Mouse (Mus musculus): ENCODE measurements at regions not wholly inside any gene's neighbourhood (a gene's known extent, or its start where the extent isn't known, plus 50 kb on each side); places are given as distances from the start of the nearest gene placed in this dataset.

DNA sequence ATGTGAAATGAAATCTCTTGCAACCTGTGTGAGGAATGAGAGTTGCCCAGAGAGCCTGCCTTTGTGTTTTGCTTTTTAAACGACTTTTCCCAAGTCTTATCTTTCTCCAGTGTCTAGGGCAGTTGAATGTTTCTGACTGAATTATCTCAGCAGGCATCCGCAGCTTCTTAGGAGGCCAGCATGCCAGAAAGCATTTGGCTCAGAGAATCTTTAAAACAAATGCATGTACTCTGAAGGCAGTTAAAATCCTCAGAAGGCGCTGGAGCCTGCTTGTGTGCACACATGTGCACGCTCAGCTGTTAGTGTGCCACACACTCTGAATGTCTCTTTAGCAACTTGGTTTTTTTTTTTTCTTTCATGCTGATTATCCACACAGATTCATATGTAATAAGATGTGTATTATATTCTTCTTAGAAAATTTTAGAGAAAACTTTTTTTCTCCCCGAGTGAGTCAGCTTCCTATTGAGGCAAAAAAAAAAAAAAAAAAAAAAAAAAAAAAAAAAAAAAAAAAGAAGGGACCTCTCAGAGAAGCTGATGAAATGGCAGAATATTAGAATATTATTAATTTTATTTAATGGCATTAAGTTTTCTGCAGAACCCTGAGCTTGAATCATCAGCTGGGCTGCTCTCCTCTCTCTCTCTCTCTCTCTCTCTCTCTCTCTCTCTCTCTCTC is 201.9 kb downstream of the Tmem38b start:
- DNase-seq (ENCODE audit: low spot score in 2 of 2): no peak

DNA sequence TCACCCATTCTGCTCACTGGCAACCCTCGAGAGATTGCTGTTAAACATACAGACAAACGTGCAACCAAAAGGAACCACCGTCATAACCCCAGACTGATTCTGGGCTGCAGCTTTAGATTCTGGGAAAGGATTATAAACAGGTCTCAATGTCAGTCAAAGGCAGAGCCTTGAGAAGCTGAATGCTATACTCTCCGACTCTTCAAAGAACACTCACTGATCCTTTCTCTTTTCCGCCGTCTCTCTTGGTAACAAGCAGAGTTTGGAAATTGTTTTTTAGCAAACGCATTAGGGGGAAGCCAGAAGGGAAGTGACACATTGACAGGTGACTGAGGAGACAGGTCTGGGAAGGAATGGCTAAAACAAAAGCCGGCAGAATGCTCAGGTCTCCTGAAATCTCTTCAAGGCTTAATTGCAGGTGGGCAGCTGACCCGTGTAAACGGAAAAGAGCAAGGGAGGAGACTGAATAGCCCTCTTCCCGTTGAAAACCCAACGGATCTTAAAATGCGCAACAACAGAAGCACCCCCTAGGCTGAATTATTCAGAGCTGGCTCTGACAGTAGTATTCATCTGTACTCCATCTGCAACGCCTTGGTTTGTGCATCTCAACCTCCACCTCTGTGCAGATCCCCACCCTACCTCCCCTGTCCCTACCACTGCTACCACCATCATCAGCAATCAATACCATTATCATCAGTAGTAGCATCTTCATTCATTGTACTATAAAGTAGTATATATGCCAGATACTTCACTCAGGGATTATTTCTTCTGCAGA is 219.6 kb downstream of the Tmem38b start:
- no peak for DNase-seq (ENCODE audit: low spot score in 2 of 2)

DNA sequence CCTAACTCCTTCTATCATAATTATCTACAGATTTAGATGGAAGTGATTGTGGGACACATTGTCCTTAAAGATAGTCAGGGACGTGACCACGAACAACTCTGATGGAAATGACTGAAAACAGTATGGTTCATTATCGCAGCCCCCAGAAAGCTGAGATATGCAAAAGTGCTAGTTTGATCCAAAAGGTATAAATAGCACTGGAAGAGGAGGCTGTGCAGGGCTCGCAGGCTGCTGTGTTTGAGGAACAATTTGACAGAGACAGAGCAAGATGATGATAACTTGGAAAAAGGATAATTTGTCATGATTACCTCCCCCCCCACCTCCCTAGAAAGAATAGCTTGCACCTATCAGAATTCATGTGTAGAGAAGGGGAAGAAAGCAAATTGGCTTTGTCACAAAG is 238.5 kb downstream of the Tmem38b start:
- DNase-seq (ENCODE audit: low spot score in 2 of 2): no peak

- DNase-seq (ENCODE audit: low spot score in 2 of 2): no peak
These were observed 246.1 kb downstream of the Tmem38b start for GRCm38 (mm10) chr4:54071951-54072350.

DNA sequence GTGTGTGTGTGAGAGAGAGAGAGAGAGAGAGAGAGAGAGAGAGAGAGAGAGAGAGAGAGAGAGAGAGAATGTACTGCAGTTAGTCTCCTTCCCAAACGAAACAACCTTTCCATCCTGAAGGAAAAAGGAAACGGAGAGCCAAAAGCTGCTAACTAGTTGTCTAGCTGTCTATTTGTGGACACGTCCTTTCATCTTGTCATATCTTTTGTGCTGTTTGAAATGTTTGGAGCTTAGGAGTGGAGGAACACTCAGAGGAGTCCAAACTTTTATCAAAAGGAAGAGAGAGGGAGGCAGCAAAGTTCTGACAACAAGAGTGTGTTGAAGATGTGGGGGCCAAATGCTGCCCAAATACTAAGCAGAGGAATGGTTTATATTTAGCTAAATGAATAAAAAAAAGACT is 246.6 kb downstream of the Tmem38b start:
- no peak for DNase-seq (ENCODE audit: low spot score in 2 of 2)

DNA sequence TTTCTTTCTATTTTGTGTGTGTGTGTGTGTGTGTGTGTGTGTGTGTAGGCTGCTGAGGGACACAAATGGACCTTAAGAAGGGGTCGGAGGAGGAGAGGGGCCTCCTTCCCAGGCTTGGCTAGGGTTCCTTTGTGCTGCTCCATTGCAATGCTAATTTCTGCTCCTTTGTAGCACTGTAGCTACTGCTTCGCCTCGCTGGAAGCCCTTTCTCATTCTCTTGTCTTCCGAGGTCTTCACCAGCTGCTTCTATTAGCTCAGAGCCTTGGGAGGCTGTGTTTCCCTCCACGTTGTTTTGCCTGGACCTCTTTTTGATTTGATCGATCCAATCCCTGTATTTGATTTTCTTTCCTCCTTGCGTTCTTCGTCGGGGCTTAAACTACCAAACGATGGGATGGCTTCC is 247.1 kb downstream of the Tmem38b start:
- no peak for DNase-seq (ENCODE audit: low spot score in 2 of 2)

- peak; percentile 11 to 24 for DNase-seq (ENCODE audit: low spot score in 2 of 2)
These were observed 247.6 kb downstream of the Tmem38b start for GRCm38 (mm10) chr4:54073483-54073882.

- DNase-seq (ENCODE audit: low spot score in 2 of 2): no peak
These were observed 248.4 kb downstream of the Tmem38b start for GRCm38 (mm10) chr4:54074226-54074625.

- no peak for DNase-seq (ENCODE audit: low spot score in 2 of 2)
These were observed 254.7 kb downstream of the Tmem38b start for GRCm38 (mm10) chr4:54080526-54080925.

- no peak for DNase-seq (ENCODE audit: low spot score in 2 of 2)
These were observed 255.6 kb downstream of the Tmem38b start for GRCm38 (mm10) chr4:54081411-54081810.

GRCm38 (mm10) chr4:54084747-54085146 is 258.9 kb downstream of the Tmem38b start:
- no peak for DNase-seq (ENCODE audit: low spot score in 2 of 2)

DNA sequence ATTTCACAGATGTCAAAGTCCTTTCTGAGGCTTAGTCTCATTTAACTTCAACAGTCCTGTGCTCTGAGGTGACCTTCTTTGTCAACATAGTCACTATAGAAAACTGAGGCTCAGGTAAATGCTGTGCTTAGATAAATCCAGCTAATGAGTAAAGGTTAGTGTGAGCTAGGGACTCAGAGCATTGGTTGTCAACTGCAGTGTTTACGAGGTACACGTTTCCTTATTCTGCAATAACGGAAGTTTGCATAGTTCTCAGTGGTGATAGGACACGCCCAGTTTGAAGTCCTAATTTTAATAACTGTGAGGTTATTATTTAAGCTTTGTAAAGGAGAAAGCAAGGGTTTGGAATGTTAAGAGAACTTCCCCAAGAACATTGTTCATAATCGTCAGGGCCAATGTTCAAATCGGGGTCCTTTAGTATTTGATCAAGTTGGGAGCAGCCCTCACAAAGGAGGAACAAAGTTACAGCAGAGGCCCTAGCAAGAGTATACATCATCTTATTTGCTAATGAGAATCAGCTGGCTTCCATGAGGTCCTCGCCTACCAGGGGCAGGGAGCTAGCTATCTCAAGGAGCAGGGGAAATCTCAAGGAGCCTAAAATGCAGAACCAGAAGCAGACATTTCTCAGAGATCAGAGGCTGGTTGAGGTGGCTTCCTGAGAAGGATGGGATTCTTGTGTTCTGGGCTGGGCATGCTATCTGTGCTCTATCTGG is 268.6 kb downstream of the Tmem38b start:
- DNase-seq (ENCODE audit: low spot score in 2 of 2): no peak

- no peak for DNase-seq (ENCODE audit: low spot score in 2 of 2)
These were observed 269.5 kb downstream of the Tmem38b start for GRCm38 (mm10) chr4:54095200-54095930.

DNA sequence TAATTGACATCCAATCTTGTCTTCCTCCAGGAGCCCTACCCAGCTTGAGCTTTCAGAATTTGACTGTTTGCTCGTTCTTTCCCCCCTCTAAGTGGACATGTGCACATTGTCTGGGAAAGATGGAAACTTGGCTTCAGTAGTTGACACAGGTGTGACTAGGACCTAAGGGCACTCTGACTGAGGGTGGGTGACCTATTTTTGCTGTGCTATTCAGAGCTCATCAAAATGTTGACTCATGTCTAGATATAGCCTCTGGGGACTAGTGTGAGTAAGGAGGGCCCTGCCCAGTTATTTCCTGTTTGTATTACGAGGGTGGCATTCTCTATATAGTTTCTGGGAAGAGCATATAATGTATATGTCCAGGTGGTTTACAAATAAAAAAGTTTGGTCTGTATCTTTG is 271.7 kb downstream of the Tmem38b start:
- DNase-seq (ENCODE audit: low spot score in 2 of 2): no peak

GRCm38 (mm10) chr4:54100282-54100681 is 274.4 kb downstream of the Tmem38b start:
- no peak for DNase-seq (ENCODE audit: low spot score in 2 of 2)

- DNase-seq (ENCODE audit: low spot score in 2 of 2): no peak
These were observed 281.1 kb downstream of the Tmem38b start for GRCm38 (mm10) chr4:54106976-54107375.

DNA sequence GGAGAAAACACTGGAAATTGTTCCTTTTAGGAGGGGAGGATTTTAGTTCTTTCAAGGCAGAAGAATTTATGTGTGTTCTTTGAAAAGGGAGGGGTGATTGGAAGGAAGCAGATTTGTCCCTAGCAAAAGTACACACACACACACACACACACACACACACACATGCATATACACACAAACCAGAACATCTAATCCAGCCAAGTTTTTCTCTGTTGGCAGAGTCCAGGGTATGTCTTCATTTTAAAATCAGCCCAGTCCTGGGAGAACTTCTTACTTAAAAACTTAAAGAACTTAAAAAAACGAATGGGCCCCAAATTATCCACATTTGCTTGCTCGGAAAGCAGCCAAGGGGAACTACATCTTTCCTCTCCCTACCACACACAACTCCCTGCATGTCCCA is 290.5 kb downstream of the Tmem38b start:
- DNase-seq (ENCODE audit: low spot score in 2 of 2): no peak

GRCm38 (mm10) chr4:54118179-54118846 is 292.5 kb downstream of the Tmem38b start:
- DNase-seq (ENCODE audit: low spot score in 2 of 2): peak in 1 of 2 experiments; percentile 6

DNA sequence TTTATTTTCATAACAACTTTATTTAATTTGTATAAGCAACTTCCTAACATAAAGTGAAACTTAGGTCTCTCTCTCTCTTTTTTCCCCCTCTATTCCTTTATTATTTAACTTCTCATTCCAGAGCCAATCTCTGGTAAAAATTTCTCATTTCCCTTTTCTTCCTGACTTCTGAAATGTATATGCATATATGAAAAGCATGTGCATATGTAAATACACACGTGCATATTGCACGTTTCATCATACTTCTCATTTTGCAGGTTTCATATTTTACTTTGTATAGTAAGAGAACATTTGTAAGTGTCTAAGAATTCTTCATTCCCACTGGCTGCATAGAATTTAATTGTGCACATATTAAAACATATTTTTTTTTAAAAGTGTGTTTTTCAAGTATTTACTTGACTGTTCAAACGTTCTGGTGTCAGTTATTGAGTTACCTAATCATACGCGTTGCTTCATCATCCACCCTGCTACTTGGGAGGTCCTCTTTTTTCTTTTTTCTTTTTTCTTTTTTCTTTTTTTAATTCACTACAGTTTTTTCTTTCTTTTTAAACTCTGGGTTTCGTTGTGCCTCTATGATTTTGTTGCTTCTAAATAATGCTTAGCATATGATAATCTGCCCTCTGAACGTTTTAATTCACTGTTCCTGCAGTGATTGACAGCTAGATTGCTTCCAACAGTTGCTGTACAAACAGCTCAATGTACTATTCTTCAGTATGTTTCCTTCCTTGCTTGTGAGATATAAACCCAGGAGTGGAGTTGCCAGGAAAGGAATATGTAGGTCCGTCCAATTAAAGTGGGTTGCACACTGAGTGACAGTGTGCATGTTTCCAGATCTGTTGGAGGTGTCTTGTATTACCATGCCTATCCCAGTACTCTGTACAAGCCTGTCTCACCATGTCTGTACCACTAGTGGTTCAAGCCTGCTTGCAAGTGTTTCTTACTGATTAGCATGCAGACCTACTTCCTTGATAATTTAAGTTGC is 303.2 kb downstream of the Tmem38b start:
- DNase-seq (ENCODE audit: low spot score in 2 of 2): no peak

DNA sequence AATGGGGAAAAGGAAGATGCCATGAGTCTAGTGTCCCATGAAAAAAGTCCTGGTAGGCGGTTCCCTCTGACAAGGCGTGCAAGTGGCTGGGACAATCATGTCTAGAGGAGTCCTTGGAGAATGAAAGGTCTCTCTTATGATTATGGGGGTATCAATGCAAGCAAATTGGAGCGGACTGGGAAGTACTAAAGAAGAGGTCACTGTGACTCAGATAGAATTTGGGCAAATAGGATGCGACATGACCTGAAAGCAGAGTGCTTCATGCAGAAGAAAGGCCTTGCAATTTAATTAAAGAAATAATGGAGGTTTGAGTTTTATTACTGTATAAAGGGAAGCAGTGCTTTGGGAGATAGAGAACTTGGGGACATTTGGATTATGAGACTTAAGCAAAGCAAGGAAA is 330.3 kb downstream of the Tmem38b start:
- no peak for DNase-seq (ENCODE audit: low spot score in 2 of 2)

Measured in frontal cortex, postnatal 25 days (tissue).